Mouse (Mus musculus): ENCODE measurements around the gene Slc24a2.

Slc24a2 gene

DNA sequence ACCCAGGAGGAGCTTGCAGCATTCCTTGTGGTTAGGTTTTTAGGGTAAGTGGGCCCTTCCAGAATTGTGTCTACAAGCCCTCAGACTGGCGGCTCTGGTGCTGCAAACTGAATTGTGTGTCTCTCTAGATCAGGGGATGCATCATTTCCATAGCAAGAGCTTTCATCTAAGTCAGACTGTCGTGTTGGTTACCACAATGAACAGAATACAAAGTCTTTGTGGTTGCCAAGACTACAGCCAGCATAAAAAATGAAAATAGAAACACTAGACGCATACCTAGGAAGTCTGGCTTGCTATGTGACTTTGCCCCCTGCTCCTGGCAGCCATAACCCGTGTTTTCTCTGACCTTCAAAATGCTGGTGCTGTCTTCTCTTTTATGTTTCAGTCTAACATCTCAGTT lies 114.6 kb downstream of the Slc24a2 start:
- no peak for DNase-seq (ENCODE audit: low spot score in 2 of 2)

DNA sequence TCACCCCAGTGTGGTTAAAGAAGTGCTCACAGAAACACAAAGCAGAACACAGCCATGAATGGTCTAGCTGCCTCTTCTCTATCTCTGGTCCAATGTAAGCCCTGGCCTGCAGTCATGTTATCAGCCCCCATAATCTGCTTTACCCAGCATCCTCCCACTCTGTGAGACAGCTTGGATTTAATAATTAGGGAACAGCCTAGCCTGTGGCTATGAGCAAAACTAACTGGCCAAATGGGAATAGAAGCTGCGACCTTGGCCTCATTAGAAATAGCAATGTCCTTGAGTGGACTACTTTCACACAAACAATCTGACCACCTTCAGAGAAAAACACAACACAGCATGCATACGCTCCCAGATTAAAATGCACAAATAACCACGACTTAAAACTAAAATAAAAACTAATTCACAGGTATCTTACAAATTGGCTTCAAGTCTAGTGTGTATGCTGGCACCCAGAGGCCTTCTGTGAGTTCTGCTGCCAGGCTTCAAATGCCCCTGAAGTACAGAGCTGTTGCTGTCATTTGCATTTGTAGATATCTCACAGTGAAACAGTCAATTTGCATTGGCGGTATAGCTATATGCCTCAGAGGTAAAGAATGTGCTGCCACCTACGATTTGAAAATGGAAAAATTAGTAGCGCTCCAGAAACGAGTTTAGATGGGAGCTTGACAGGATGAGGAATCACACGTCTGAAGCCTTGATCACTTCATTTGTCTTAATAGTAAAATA lies 120.8 kb downstream of the Slc24a2 start:
- no peak for DNase-seq (ENCODE audit: low spot score in 2 of 2)

DNA sequence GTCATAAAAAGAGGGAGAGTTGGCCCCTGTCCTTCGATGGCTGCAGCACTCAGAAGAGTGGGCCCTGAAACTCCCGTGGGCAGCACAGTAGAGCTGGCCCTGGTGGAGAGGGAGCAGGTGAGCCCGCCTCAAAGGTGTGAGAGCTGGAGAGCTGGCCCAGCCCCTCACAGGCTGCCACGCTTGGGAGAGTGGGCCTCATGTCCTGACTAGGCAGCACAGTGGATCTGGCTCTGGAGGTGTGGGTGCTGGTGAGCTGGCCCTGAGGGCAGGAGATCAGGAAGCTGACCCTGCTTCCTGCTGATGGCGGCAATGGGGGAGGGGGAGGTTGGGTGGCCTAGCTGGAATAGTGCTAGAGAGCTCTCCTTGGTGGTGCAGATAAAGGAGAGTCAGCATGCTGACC lies 129.3 kb downstream of the Slc24a2 start:
- no peak for DNase-seq (ENCODE audit: low spot score in 2 of 2)

DNA sequence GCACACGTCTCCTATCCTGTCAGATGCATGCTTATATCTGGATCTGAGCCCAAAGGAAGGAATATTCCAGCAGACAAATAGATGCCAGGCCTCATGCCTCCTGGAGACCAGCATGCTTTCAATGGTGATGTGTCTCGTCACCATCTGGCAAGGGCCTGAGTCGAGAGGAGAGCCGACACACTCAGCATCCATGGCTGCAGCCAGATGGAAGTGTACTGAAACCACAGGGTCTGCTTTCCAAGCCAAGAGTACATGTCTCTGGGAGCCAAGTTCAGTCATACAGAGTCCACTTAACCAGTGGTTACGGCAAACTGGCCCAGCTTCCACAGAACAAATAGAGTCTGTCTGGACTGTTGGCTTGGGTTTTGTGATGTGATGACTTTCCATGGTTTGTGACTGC lies 134.1 kb downstream of the Slc24a2 start:
- no peak for DNase-seq (ENCODE audit: low spot score in 2 of 2)

DNA sequence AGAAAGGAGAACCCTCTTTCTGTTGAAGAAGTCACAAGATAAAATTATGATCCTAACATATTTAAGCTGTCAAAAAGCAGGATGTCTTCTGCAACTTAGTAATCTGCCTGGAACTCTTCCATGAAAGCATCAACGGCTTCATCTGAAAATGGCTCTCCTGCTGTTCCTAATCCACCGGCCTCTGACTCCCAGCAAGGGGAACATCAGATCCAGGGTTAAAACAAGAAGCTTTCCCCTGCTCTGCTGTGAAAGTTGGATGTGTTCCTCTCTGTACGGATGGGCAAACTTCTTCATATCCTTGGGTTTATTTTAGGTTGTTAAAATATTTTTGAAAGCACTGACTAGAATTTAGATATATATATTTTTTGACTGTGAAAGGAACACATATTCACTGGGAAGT lies 136.7 kb downstream of the Slc24a2 start:
- no peak for DNase-seq (ENCODE audit: low spot score in 2 of 2)

DNA sequence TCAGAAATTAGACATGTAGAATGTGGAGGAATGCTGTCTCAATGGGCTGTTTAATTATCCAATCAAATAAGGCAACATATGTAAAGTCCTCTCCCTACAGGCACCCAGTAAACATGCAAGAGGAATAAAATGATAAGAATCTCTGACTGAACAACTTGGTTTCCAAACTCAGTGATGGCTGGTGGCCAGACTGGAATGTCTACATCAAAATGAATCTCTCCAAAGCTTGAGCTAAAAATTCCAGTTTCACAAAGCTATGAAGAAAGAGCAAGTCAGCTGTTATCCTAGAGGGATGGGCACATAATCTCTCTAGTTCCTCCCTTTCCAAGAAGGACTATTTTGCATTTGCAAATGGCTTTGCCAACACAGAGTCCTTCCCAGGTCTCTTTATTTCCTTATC lies 139.4 kb downstream of the Slc24a2 start:
- no peak for DNase-seq (ENCODE audit: low spot score in 2 of 2)

DNA sequence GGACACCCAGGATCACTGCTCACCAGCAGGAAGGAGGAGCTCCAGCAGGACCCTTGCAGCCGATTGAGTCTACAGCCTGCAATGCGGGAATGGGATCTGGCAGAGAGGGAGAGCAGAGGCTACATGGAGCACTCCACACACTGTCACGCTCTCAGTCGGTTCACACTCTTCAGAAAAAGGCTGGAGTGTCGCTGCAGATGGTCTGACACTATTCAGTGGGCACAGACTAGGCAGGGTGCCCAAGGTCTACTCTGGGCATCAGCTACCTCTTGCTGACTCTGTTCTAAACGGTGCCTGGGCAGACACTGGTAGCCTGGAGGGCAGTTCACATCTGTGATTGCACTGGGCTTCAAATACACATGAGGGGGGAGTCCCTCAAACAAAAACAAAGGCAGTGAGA lies 141.6 kb downstream of the Slc24a2 start:
- no peak for DNase-seq (ENCODE audit: low spot score in 2 of 2)

DNA sequence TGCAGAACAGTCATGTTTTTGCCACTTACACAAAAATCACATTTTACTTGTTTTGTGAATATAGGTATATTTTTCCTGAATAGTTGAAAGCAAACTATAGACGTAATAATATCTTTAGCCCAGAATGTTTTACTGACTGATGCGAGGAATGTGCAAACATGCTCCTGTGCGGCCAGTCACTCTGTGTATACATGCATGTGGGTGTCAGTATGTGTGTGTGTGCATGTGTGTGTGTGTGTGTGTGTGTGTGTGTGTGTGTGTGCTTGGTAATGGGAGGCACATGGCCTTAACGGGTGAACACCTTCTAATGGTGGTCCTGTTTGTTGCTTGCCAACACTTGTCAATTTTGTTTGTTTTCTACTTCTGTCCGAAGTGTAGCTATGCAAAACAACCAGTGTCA lies 142.7 kb downstream of the Slc24a2 start:
- DNase-seq (ENCODE audit: low spot score in 2 of 2): no peak

DNA sequence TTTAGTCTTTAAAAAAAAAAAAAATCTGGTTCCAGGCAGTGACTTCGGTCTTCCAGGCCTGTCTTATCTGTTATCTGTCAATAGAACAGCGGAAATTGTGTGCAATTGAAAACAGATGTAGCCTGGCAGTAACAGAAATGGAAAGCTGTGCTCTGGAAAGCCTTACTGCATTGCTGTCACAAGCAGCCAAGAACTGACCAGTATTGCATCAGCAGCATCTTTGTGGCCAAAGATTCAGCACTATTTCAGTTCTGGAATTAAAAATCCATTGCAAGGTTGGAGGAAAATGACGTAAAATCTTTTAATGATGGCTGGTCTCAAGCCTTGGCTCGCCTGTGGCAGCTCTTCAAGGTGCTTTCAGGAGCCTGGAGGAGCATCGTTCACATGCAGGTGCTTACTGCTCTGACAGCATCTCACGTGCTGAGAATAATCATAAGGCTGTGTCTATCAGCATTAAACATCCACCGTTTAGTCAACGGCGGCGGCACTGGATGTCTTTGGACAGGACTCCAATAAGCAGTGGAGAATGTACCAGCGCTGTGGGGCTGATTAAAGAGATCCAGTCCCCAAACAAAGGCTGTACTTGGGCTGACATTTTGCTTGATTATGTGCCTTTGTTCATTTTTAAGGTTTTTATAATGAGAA lies 143.2 kb downstream of the Slc24a2 start:
- no peak for DNase-seq (ENCODE audit: low spot score in 2 of 2)

DNA sequence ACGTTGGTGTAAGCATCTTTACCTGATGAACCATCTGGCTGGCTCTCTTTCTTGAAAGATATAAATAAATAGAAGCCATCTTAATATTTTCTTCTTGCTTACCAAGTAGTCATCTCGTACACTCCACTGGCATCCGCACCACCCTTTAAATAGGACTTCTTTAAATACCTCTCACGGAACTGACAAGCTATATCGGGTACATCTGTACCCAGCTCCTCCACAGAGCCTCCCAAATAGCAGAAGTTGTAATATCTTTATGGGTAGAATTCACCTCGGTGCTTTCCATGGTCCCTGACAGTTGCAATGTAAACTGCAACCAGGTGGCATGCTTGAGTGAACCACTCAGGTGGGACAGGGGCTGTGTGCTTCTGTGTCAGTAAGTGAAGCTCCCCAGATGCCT lies 149.0 kb downstream of the Slc24a2 start:
- no peak for DNase-seq (ENCODE audit: low spot score in 2 of 2)

DNA sequence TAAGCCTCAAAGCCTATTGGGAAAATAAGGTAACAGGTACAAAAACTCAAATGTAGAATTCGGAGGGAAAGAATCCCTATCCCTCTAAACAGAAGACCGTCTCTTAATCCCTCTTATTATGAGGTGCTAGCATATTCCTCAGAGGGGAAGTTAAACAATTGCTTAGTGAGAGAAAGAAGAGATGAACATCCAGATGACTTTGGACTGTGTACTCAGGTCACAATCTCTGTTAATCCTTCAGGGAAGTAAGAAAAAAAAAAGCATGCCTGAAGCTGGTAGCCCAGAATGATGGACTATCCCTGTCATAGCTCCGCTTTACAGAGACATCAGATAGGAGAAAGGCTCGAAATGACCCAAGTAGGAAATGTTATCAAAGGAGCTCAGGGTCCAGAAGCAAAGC lies 151.0 kb downstream of the Slc24a2 start:
- DNase-seq (ENCODE audit: low spot score in 2 of 2): no peak

DNA sequence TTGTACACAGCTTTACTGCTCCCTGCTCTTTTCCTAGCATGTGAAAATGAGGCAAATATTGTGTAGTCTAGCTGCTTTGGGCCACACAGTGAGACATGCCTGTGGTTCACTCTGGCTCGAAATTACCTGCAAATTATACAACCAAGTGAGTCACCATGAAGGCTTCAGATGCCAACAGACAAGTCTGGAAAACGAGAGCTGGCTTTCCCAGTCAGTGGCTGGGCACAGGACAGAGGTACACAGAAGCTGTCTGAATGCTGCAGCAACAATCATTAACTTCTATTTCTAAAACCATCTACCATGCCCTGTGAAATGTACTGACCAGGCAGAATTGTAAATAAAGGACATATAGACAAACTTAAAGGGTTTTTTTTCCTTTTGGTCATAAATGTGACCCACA lies 151.6 kb downstream of the Slc24a2 start:
- DNase-seq (ENCODE audit: low spot score in 2 of 2): no peak

DNA sequence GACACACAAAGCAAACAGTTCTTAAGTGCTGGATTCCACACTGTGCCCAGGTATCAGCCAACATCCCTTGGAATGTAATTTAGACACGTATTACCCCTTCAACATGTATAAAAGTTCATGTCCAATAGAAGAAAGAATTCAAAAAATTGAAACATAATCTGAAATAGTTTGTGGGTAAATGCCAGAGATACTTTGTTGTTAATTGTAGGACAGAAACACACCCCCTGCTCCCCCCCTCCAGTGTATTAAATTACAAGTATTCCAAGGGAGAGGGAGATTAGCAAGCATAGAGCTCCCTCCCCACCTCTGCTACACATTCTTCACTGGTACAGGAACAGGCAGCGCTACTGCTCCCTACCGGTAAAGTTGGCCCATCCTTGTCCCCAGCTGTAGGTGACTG lies 154.5 kb downstream of the Slc24a2 start:
- DNase-seq (ENCODE audit: low spot score in 2 of 2): no peak

DNA sequence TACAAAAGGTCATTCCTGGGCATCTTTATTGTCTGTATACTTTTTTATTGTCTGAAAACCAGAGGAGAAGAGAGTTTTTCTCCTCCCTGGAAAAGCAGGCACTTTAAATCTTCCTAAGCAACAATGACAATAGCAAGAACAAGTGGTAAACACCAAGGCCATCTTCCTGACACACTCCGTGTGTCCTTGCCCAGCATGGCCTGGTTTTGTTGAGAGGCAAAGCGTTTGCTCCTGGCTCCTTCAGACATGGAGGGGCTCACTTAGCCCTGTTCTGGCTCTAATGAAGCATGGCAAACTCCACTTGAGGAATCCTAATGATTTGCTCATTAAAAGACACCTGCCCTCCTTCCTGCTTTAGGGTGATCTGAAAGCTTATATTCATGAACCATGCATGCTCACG lies 162.2 kb downstream of the Slc24a2 start:
- DNase-seq (ENCODE audit: low spot score in 2 of 2): no peak

DNA sequence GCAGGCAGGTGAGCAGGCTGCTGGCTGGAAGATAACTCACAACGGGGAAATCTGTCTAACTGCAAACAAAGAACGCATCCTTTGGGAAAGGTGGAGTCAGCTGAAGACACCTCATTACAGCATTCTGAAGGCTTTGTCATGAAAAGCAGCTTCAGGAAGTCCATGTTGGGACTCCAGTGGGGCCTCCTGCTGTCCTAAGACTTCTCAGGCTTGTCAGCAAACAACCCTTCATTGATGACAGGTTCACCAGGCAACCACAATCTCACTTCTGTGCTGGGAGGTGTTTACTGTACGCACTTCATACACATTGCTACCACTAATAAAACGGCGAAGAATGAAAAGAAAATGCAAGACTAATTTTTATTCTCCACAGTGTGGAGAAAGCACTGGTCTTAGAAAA lies 165.1 kb downstream of the Slc24a2 start:
- no peak for DNase-seq (ENCODE audit: low spot score in 2 of 2)

DNA sequence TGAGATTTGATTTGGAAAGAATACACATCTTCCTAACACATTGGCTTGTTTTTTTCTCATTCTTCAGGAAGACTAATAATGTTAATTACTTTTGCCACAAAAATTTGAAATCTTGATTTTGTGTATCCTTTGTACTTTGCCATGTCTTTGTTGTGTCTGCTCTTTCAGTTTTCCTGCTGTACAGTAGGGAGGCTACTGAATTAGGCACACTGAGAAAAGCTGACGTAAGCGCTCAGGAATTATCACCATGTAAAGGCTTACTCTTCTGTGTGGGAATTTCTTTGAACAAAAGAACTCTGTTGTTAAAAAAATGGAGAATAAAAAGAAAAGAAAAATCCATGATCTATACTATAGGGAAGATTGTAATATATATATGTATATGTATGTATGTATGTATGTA lies 165.7 kb downstream of the Slc24a2 start:
- no peak for DNase-seq (ENCODE audit: low spot score in 2 of 2)

DNA sequence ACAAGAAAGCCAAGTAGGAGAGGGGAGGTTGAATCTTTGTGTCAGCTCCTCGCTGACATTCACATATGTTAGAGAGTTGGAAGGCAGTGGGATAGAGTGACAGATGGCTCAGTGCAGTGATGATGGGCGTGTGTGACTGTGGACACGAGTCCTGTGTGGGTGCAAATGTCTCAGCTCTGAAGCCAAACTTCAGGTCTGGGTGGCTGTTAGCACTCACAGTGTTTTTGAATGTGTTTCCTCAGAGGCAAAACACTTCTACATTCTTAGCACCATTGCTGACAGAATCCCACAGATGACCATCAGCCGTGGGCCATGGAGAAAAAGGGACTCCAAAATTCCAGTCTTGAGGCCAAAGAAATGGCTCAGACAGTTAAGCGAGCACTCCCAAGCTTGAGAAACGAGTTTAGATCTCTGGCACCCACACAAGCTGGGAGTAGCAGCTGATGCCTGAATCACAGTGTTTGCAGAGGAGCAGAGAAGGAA lies 167.5 kb downstream of the Slc24a2 start:
- no peak for DNase-seq (ENCODE audit: low spot score in 2 of 2)

DNA sequence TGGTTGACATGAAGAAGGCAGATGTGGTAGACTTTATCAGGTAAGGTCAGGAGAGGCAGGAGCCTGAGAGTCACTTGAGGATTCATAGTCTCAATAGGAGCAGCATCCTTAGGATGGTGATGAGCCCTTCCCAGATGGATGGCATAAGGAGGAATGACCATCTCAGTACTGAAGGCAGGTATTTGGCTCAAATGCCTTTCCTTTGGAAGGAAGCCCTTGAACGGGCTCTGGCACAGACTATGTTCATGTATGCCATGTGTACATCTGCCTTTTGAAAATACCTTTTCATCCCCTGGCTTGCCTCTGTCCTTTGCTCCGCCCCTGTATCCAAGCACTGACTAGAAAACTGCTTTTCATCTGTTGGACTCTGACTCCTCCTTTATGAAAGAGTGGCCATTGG lies 168.6 kb downstream of the Slc24a2 start:
- DNase-seq (ENCODE audit: low spot score in 2 of 2): no peak

DNA sequence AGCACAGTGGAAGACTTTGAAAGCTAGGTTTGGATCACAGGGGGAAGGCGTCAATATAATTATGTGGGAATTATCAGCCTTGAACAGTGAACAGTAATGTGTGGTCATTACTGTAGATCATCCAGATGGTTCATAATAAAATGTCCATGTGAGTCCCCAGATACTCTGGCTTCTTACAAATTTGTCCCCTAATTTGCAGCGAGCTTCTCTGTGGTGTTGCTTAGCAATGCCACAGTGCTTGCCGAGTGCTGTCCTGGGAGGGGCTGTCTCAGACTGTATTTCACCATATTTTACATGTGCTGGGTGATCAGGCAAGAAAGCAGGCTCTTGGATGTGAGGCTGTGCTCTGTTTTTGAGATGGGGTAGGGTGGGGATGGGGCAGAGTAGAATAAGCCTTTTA lies 172.7 kb downstream of the Slc24a2 start:
- no peak for DNase-seq (ENCODE audit: low spot score in 2 of 2)

DNA sequence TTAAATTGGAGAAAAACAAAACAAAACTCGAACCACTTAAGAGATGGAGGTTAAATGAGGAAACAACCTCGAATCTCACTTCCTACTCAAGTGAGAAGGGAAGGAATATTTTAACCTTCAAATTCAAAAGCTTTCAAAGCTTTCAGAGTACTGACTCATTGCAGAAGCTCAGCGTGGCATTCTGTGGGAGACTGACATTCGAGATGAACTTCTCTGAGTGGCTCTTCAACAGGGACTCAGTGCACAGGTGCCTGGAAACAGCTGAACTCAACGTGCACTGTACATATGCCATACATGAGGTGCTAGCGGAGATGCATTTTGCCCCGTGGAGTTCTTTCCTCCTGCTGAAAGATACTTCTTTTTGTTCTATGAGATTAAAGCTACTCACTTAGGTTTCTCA lies 174.5 kb downstream of the Slc24a2 start:
- DNase-seq (ENCODE audit: low spot score in 2 of 2): no peak

DNA sequence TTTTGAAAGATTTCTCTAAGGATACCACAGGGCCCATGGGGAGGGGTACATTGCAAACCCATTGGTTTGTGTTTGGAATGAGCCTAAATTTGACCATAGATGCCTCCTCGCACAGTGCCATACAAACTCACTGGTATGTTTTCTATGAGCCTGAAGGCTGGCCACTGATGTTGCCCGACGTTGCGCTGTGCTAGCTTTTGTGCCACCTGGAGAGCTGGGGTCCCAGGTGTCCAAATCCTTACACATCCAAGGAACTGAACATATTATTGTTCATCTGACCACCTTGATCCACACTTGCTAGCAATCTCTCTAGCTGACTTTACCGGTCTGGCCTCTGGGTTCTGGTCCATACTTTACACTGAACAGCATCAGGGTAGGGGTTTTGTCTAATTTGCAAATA lies 177.4 kb downstream of the Slc24a2 start:
- no peak for DNase-seq (ENCODE audit: low spot score in 2 of 2)

DNA sequence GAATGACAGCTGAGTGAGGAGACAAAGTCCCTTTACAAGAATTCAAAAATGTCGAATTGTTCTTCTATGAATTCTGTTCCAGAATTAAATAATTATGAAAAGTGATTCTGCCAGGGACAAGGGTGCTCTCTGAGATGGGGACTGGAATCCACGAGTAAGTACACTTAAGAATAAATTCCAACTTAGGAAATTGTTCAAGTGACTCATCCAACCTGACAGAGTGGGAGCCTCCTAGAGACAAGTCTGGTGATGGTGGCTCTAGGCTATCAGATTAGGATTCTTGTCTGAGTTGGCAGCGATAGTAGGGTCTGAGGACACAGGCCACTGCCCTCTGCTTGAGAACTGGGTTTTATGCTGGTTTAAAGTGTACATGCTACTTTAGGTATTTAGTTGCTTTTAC lies 181.2 kb downstream of the Slc24a2 start:
- no peak for DNase-seq (ENCODE audit: low spot score in 2 of 2)

DNA sequence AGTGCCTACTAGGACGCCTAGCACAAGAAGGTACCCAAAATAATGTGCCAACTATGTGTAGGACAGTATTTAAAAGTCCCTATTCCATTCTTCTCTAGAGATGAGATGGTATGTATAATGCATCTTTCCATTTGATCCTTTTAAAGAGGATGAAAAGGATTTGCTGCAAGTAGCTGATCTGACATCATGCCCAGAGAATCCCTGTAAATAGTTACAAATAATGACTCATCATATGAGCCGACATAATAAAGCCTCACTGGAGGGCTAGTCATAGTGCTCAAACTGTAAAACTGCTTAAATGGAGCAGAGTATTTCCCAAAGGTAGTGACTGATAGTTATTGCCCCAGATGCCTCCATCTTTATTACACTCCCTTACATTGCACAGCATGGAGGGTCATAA lies 183.1 kb downstream of the Slc24a2 start:
- DNase-seq (ENCODE audit: low spot score in 2 of 2): no peak

DNA sequence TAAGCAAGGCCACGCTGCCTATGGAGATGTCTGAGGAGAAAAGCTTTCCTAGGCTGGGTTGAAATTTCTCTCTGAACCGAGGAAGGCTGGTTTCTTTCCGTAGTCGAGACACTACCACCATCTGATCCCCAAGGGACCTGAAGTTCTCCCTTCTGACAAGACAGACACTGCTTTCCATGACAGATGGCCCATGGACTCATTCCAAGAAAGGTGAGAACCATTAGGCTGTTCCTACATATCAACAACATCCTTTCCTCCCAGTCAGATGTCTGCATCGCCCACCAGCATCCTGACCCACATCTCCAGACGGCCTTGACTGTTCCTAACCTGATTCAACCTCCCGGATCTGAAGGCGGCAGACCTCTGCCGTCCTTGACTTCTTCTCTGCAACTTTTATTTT lies 187.0 kb downstream of the Slc24a2 start:
- DNase-seq (ENCODE audit: low spot score in 2 of 2): no peak
